Mouse (Mus musculus): ENCODE data around the gene Lrrc56. TPM values are rescaled to one million over a fixed set of nuclear protein-coding genes. Genes with fewer than 3 reads are reported as not detected.

The Lrrc56 gene
- polyA plus RNA-seq, 1 experiment from 2014 or later, result 4.4 TPM

DNA sequence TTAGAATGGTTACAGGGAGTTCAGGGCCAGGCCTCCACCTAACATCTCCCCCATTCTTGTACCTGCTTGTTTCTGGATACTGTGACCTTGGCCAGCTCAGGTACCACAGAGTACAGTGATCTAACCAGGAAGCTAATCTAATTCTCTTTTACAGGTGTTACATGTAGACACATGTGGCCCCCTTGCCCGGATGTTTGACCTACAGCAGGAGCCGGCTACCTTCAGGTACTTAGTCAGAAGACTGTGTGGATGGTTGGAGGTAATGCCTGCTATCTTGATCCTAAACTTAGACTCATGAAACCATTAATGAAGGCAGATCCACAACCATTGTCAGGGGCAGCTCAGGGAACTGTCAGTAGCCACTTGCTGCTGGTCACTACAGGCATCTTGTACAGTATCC, 1.8 kb downstream of the Lrrc56 start:
- Histone ChIP-seq H3K36me3 (ENCODE audit: control insufficient read depth, insufficient read depth, low read length) (peaks cover 17% of the 10 kb centered on the region), H3K27ac (ENCODE audit: low read depth, low read length) (no peak overlapping the region), H3K9me3 (ENCODE audit: control insufficient read depth, low read length) (no peaks in the 10 kb centered on the region), H3K27me3 (ENCODE audit: control insufficient read depth, insufficient read depth, low read length) (no peaks in the 10 kb centered on the region), H3K4me1 (ENCODE audit: control insufficient read depth, insufficient read depth, low read length) (peaks cover 9% of the 10 kb centered on the region), H3K9ac (replicated peaks; ENCODE audit: low read depth, low read length) (no peak overlapping the region), H3K4me3 (ENCODE audit: low read depth, low read length) (no peak overlapping the region), H3K4me2 (ENCODE audit: low read depth, low read length) (no peak overlapping the region)
- 97% methylated on average over 2 of the region's 2 CpGs for WGBS
- no peak for ATAC-seq (ENCODE audit: low read depth)

DNA sequence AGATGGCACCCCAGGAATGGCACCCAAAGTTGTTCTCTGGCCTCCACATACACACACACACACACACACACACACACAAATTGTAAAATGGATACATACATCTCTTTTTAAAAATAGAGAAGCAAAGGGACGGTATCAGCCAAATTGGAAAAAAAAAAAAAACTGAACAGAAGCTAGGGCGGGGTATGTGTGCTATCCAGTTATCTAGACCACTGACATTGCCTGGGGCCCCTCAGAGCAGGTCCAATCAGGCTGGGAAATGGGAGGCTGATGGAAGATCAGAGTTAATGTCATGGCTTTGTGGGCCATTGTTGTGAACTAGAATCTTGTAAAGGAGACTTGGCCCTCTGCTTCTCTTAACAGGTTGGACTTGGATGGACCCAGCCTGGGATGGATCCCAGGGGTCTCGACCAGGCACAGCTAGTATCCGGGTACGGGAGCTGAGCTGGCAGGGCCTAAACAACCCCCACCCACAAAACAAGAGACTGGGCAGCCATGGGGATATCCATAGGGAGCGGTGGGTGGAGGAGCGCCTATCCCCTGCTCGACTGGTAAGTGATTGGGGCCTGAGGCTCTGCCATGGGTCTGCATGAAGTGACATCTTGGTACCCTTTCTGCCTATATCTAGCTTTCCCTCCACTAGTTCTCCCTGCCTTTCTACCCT, 2.8 kb downstream of the Lrrc56 start:
- ATAC-seq (ENCODE audit: low read depth), result no peak
- WGBS, result 92% methylated on average over 8 of the region's 8 CpGs

DNA sequence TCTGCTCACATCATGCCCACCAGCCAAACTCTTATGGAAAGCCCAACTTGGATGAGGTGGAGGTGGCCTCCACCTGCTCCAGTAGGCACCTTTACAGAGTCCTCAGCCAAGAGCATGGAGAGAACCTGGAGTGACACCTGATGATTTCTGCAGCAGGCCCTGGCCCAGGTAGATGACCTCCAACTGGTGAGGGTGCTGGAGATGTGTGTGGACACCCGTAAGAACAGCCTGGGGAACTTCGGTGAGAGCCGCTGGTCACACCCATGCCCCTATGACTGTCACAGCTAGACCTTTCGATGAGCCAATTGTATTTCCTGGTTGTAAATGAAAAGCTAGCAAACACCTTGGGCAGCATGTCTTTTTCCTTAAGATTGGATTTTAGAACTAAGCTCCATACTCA, 4.2 kb downstream of the Lrrc56 start:
- H3K27me3 ChIP-seq (ENCODE audit: control insufficient read depth, insufficient read depth, low read length), result no peaks in the 10 kb centered on the region
- no peak for ATAC-seq (ENCODE audit: low read depth)
- WGBS, result 97% methylated on average over 4 of the region's 4 CpGs
- no peak overlapping the region for H3K27ac ChIP-seq (ENCODE audit: low read depth, low read length)
- H3K4me3 ChIP-seq (ENCODE audit: low read depth, low read length), result no peak overlapping the region
- no peak overlapping the region for H3K9ac ChIP-seq (replicated peaks; ENCODE audit: low read depth, low read length)
- H3K4me1 ChIP-seq (ENCODE audit: control insufficient read depth, insufficient read depth, low read length), result peaks cover under 1% of the 10 kb centered on the region
- H3K36me3 ChIP-seq (ENCODE audit: control insufficient read depth, insufficient read depth, low read length), result no peaks in the 10 kb centered on the region
- H3K4me2 ChIP-seq (ENCODE audit: low read depth, low read length), result no peak overlapping the region
- no peaks in the 10 kb centered on the region for H3K9me3 ChIP-seq (ENCODE audit: control insufficient read depth, low read length)

More for the DNA sequence above, 2.8 kb downstream of the Lrrc56 start:
- Histone ChIP-seq H3K36me3 (ENCODE audit: control insufficient read depth, insufficient read depth, low read length) (peaks cover 7% of the 10 kb centered on the region), H3K4me2 (ENCODE audit: low read depth, low read length) (no peak overlapping the region), H3K27me3 (ENCODE audit: control insufficient read depth, insufficient read depth, low read length) (no peaks in the 10 kb centered on the region), H3K9ac (replicated peaks; ENCODE audit: low read depth, low read length) (no peak overlapping the region), H3K4me1 (ENCODE audit: control insufficient read depth, insufficient read depth, low read length) (peaks cover 9% of the 10 kb centered on the region), H3K27ac (ENCODE audit: low read depth, low read length) (no peak overlapping the region), H3K4me3 (ENCODE audit: low read depth, low read length) (no peak overlapping the region), H3K9me3 (ENCODE audit: control insufficient read depth, low read length) (no peaks in the 10 kb centered on the region)

DNA sequence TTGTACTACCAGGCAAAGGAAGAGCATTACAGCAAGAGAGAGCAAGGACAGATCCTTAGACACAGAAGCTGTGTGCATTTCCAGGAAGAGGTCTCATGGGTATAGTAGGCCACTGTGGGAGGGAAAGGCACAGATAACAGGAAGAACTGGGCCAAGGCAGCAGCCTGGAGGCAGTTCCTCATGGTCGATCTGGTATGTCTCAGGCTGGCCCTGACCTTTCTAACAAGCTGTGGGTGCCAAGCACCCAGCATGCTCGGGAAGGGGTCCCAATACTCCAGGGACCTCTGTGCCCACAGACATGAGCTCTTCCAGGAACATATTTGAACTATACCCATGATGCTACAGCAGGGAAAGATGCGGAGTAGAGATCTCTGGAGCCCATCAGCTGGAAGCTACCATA, 10.6 kb downstream of the Lrrc56 start:
- Histone ChIP-seq H3K36me3 (ENCODE audit: control insufficient read depth, insufficient read depth, low read length) (no peaks in the 10 kb centered on the region), H3K27ac (ENCODE audit: low read depth, low read length) (no peak overlapping the region), H3K4me1 (ENCODE audit: control insufficient read depth, insufficient read depth, low read length) (no peaks in the 10 kb centered on the region), H3K9ac (replicated peaks; ENCODE audit: low read depth, low read length) (no peak overlapping the region), H3K27me3 (ENCODE audit: control insufficient read depth, insufficient read depth, low read length) (no peaks in the 10 kb centered on the region), H3K4me2 (ENCODE audit: low read depth, low read length) (no peak overlapping the region), H3K4me3 (ENCODE audit: low read depth, low read length) (no peak overlapping the region), H3K9me3 (ENCODE audit: control insufficient read depth, low read length) (no peaks in the 10 kb centered on the region)
- 71% methylated on average over 3 of the region's 3 CpGs for WGBS
- ATAC-seq (ENCODE audit: low read depth), result no peak

DNA sequence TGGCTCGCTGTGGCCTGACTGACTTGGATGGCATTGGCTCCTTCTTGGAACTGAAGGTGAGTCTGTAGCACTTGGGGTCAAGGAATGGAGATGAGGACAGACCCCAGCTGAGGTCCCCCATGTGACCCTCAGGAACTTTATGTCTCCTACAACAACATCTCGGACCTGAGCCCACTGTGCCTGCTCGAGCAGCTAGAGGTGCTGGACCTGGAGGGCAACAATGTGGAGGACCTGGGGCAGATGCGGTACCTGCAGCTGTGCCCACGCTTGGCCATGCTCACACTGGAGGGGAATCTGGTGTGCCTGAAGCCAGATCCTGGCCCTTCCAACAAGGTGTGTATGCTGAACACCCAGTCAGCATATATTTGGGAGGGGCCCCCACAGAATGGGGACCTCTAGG, 11.5 kb downstream of the Lrrc56 start:
- H3K27ac ChIP-seq (ENCODE audit: low read depth, low read length), result no peak overlapping the region
- no peak overlapping the region for H3K9ac ChIP-seq (replicated peaks; ENCODE audit: low read depth, low read length)
- no peaks in the 10 kb centered on the region for H3K36me3 ChIP-seq (ENCODE audit: control insufficient read depth, insufficient read depth, low read length)
- no peak overlapping the region for H3K4me3 ChIP-seq (ENCODE audit: low read depth, low read length)
- no peaks in the 10 kb centered on the region for H3K4me1 ChIP-seq (ENCODE audit: control insufficient read depth, insufficient read depth, low read length)
- H3K9me3 ChIP-seq (ENCODE audit: control insufficient read depth, low read length), result no peaks in the 10 kb centered on the region
- ATAC-seq (ENCODE audit: low read depth), result no peak
- WGBS, result 92% methylated on average over 5 of the region's 5 CpGs
- no peak overlapping the region for H3K4me2 ChIP-seq (ENCODE audit: low read depth, low read length)
- H3K27me3 ChIP-seq (ENCODE audit: control insufficient read depth, insufficient read depth, low read length), result no peaks in the 10 kb centered on the region

DNA sequence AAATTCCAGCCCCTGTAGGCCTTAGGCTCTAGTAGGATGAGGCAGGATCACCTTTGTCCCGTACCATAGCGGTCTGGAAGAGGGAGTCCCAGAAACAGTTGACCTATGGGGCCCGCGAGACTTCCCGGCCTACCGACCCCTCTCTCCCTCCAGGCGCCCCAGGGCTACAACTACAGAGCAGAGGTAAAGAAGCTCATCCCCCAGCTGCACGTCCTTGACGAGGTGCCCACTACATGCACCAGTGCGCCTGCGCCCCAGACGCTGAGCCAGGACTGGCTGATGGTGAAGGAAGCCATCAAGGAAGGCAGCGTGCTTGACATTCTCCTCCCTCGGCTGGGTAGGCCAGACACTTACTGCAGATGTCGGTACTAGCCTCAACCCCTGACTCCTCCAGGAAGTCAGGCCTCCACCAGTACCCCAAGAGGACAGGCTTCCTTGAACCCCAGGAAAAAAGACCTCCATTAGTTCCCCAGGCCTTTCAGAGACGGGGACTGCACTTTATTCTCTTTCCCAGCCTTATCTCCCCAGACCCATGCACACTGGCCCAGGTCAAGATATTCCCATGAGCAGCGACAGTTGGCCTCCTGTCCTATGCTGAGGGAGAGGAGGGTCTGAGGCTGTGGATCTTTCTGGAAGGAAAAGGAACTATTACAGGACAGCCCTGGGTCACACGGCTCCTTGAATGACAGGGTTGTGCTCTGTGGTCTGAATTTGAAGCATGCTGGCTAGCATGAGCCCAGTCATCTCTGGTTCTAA, 12.4 kb downstream of the Lrrc56 start:
- Histone ChIP-seq H3K4me3 (ENCODE audit: low read depth, low read length) (no peak overlapping the region), H3K27ac (ENCODE audit: low read depth, low read length) (no peak overlapping the region), H3K4me2 (ENCODE audit: low read depth, low read length) (no peak overlapping the region), H3K36me3 (ENCODE audit: control insufficient read depth, insufficient read depth, low read length) (no peaks in the 10 kb centered on the region), H3K4me1 (ENCODE audit: control insufficient read depth, insufficient read depth, low read length) (no peaks in the 10 kb centered on the region), H3K9ac (replicated peaks; ENCODE audit: low read depth, low read length) (no peak overlapping the region), H3K27me3 (ENCODE audit: control insufficient read depth, insufficient read depth, low read length) (no peaks in the 10 kb centered on the region), H3K9me3 (ENCODE audit: control insufficient read depth, low read length) (no peaks in the 10 kb centered on the region)
- ATAC-seq (ENCODE audit: low read depth), result no peak
- WGBS, result 92% methylated on average over 18 of the region's 18 CpGs

DNA sequence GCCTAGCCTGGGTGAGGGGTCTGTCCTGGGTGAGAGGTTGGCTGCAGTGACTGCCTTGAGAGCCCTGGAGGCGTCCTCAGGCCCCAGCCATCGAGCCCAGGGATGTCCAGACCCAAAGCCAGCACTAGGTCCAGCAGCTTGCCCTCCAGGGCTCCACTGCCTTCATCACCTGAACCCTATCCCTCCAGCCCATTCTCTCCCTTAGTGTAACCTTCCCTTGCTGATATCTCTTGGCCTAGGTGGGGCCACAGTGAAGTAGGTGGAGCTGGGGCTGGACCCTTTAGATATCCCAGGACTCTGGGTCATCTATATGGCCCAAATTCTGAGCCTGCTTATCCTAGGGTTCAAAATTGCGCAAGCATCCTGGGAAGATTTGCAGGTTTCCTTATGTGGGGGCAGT, 15.6 kb downstream of the Lrrc56 start:
- Histone ChIP-seq H3K4me1 (ENCODE audit: control insufficient read depth, insufficient read depth, low read length) (no peaks in the 10 kb centered on the region), H3K9ac (replicated peaks; ENCODE audit: low read depth, low read length) (no peak overlapping the region)
- 75% methylated on average over 3 of the region's 3 CpGs for WGBS

DNA sequence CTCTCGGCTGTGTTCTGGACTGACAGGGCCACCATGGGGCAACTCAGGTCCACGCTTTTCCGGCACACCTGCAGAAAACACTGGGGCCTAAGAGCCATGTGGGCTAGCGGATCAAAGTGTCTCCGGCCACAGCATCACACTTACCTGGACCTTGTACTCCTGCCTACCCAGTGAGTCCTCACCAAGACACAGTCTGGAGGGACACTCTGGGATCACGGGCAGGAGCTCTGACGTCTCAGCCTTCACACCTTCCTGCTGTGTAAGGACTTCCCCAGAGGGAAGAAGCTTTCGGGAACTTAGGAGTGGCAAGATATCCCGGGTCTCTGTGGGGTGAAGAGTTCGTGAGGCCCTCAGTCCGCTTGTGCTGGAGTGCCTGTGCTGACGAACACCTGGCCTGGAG, 16.2 kb downstream of the Lrrc56 start:
- Histone ChIP-seq H3K27me3 (ENCODE audit: control insufficient read depth, insufficient read depth, low read length) (no peaks in the 10 kb centered on the region), H3K4me2 (ENCODE audit: low read depth, low read length) (no peak overlapping the region), H3K9me3 (ENCODE audit: control insufficient read depth, low read length) (no peaks in the 10 kb centered on the region), H3K27ac (ENCODE audit: low read depth, low read length) (no peak overlapping the region), H3K36me3 (ENCODE audit: control insufficient read depth, insufficient read depth, low read length) (no peaks in the 10 kb centered on the region), H3K4me3 (ENCODE audit: low read depth, low read length) (no peak overlapping the region), H3K9ac (replicated peaks; ENCODE audit: low read depth, low read length) (no peak overlapping the region), H3K4me1 (ENCODE audit: control insufficient read depth, insufficient read depth, low read length) (peaks cover 4% of the 10 kb centered on the region; the same call in 1 of the 2 replicates)
- no peak for ATAC-seq (ENCODE audit: low read depth)
- 87% methylated on average over 12 of the region's 12 CpGs for WGBS

More for the DNA sequence above, 15.6 kb downstream of the Lrrc56 start:
- no peak for ATAC-seq (ENCODE audit: low read depth)
- no peak overlapping the region for H3K27ac ChIP-seq (ENCODE audit: low read depth, low read length)
- no peak overlapping the region for H3K4me3 ChIP-seq (ENCODE audit: low read depth, low read length)
- H3K27me3 ChIP-seq (ENCODE audit: control insufficient read depth, insufficient read depth, low read length), result no peaks in the 10 kb centered on the region
- H3K4me2 ChIP-seq (ENCODE audit: low read depth, low read length), result no peak overlapping the region
- no peaks in the 10 kb centered on the region for H3K9me3 ChIP-seq (ENCODE audit: control insufficient read depth, low read length)
- no peaks in the 10 kb centered on the region for H3K36me3 ChIP-seq (ENCODE audit: control insufficient read depth, insufficient read depth, low read length)

DNA sequence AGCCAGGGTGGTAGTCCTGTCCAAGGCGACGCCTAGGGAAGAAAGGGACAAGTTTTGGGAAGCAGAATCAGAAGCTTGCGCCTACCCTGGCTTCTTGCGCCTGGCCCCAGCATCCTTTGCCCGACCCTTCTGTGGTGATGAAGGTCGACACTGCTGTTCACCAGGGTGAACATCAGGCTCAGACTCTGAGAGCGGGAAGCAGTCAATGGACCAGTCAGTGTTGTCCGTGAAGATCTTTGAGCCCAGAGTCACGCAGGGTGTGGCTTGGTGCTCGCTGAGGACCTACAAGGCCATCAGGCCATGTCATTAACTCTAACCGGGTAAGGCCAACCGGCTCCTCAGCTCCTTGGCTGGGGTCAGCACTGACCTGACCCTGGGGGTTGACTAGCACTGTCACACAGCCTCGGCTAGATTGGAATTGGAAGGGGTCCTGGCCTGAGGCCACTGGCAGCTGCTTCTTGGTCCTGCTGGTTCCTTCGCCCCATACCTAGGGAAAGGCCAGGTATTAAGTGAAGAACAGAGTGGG, 16.7 kb downstream of the Lrrc56 start:
- Histone ChIP-seq H3K9ac (replicated peaks; ENCODE audit: low read depth, low read length) (no peak overlapping the region), H3K27ac (ENCODE audit: low read depth, low read length) (no peak overlapping the region), H3K9me3 (ENCODE audit: control insufficient read depth, low read length) (no peaks in the 10 kb centered on the region), H3K4me1 (ENCODE audit: control insufficient read depth, insufficient read depth, low read length) (peaks cover 5% of the 10 kb centered on the region; the same call in 1 of the 2 replicates), H3K36me3 (ENCODE audit: control insufficient read depth, insufficient read depth, low read length) (no peaks in the 10 kb centered on the region), H3K4me3 (ENCODE audit: low read depth, low read length) (no peak overlapping the region), H3K27me3 (ENCODE audit: control insufficient read depth, insufficient read depth, low read length) (no peaks in the 10 kb centered on the region), H3K4me2 (ENCODE audit: low read depth, low read length) (no peak overlapping the region)
- 89% methylated on average over 14 of the region's 14 CpGs for WGBS
- ATAC-seq (ENCODE audit: low read depth), result no peak

All from neural tube, embryonic 14.5 days (tissue).